Mouse (Mus musculus) stomach, postnatal 0 days (tissue): ENCODE data around the gene Usp10.

Source experiments
- CTCF ChIP-seq: IDR thresholded peaks from 2 replicates; pipeline ENCODE4 v1.5.1; 2016; ENCODE audit warnings: antibody characterized with exemption, low read depth, mild to moderate bottlenecking, moderate library complexity
- EP300 ChIP-seq: optimal IDR thresholded peaks from 2 replicates; pipeline ENCODE3; 2016; ENCODE audit warnings: antibody characterized with exemption

GRCm38 (mm10) chr8:119887130-119887529 is 23.0 kb upstream of the Usp10 start:
- TF ChIP-seq EP300, result no peak
- peak; percentile 86 for TF ChIP-seq CTCF
